Mouse (Mus musculus): ENCODE measurements around the gene Usp25.

DNA sequence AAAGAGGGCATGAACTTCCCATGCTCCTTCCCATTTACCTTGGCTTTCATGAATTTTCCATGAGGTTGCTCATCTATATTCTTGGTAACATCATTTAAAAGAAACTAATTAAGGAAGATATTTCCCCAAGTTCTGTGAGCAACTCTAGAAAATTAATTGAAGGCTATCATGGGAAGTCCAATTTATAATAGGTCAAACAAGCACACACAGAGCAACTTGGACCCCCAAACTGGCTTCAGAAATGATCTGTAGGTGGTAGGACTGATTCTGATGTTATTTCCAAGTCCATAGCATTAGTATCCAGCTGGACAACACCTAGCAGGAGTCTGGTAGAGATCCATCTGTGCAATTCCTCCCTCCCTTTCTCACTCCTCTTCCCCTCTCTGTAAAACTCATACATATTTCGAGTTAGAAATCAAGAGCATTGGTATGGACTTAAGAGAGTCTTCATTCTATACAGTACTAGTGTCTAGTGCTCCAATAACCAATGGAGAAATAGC is 139.8 kb downstream of the Usp25 start:
- TF ChIP-seq CTCF (IDR thresholded peaks at IDR 0.05) (no peak), EP300 (IDR thresholded peaks at IDR 0.05) (no peak)
